Mouse (Mus musculus) forebrain, embryonic 14.5 days (tissue): ENCODE data around the gene 1700092M07Rik. TPM values are rescaled to one million over a fixed set of nuclear protein-coding genes. Genes with fewer than 3 reads are reported as not detected.

Experiments
- ATAC-seq: fragments of 200-750 bp; cut with Nextera tagmentation; 2 replicates; pipeline ENCODE4 v1.8.0; 2017; ENCODE audit warnings: mild to moderate bottlenecking, moderate library complexity
- DNase-seq: peaks from one replicate; pipeline ENCODE4 v3.0.0-alpha.2; 2015; ENCODE audit warnings: low spot score
- H3K27ac ChIP-seq: fragments of 300-500 bp; sonication (generic); 2 replicates; pipeline ENCODE4 v1.5.1; 2014; ENCODE audit warnings: low read depth, mild to moderate bottlenecking, control low read depth, low read length, moderate library complexity
- H3K27me3 ChIP-seq: fragments of 300-500 bp; sonication (generic); replicated peaks from 2 replicates; pipeline ENCODE4 v1.6.1; 2014; ENCODE audit warnings: low read length, control low read depth, mixed read lengths; ENCODE audit not compliant: control insufficient read depth, insufficient read depth
- H3K36me3 ChIP-seq: fragments of 300-500 bp; sonication (generic); 2 replicates; pipeline ENCODE4 v1.6.1; 2014; ENCODE audit warnings: low read length, control low read depth; ENCODE audit not compliant: control insufficient read depth, insufficient read depth
- H3K4me1 ChIP-seq: fragments of 300-500 bp; sonication (generic); 2 replicates; pipeline ENCODE4 v1.6.1; 2014; ENCODE audit warnings: antibody characterized with exemption, low read length, control low read depth; ENCODE audit not compliant: control insufficient read depth, insufficient read depth
- H3K4me2 ChIP-seq: fragments of 300-500 bp; sonication (generic); 2 replicates; pipeline ENCODE4 v1.6.1; 2014; ENCODE audit warnings: mild to moderate bottlenecking, control low read depth, low read length
- H3K4me3 ChIP-seq: fragments of 300-500 bp; sonication (generic); 2 replicates; pipeline ENCODE4 v1.5.1; 2014; ENCODE audit warnings: low read depth, low read length, control low read depth
- H3K9ac ChIP-seq: fragments of 300-500 bp; sonication (generic); 2 replicates; pipeline ENCODE4 v1.6.1; 2014; ENCODE audit warnings: mild to moderate bottlenecking, low read length, control low read depth, moderate library complexity
- H3K9me3 ChIP-seq: fragments of 300-500 bp; sonication (generic); replicated peaks from 2 replicates; pipeline ENCODE4 v1.6.1; 2016; ENCODE audit warnings: low read length, control low read depth, mixed read lengths; ENCODE audit not compliant: control insufficient read depth
- WGBS: fragments of 180-500 bp; shearing (Covaris S2); extraction: QIAGEN DNeasy Blood & Tissue Kit; methylation state at CpG from one replicate; pipeline ENCODE4 v1.1.7; 2014; 5-methylcytosine and 5-hydroxymethylcytosine counted together
- polyA plus RNA-seq: library from polyadenylated mRNA; unstranded; fragments of >200 nt; fragmentation: Nextera tagmentation; extraction: Ambion mirVana; gene quantifications from 2 replicates; pipeline ENCODE4 v1.2.1, GENCODE M21; 2014

The 1700092M07Rik gene
- polyA plus RNA-seq, 1 experiment from 2014 or later = 0.77 TPM

- Histone ChIP-seq H3K27me3 (no peaks in the 10 kb centered on the region), H3K27ac (no peak overlapping the region), H3K9me3 (no peaks in the 10 kb centered on the region), H3K9ac (no peak overlapping the region), H3K4me2 (no peak overlapping the region), H3K4me1 (peaks cover 7% of the 10 kb centered on the region), H3K36me3 (peaks cover 51% of the 10 kb centered on the region), H3K4me3 (no peak overlapping the region)
- WGBS = 94% methylated on average over 7 of the region's 7 CpGs
- no peak for DNase-seq
- no peak for ATAC-seq
These were observed 33.6 kb upstream of the 1700092M07Rik start for GRCm38 (mm10) chr19:8706930-8707329.

- Histone ChIP-seq H3K9me3 (no peaks in the 10 kb centered on the region), H3K36me3 (peaks cover 53% of the 10 kb centered on the region), H3K27me3 (no peaks in the 10 kb centered on the region), H3K9ac (no peak overlapping the region), H3K27ac (no peak overlapping the region), H3K4me2 (no peak overlapping the region), H3K4me1 (peaks cover 12% of the 10 kb centered on the region), H3K4me3 (no peak overlapping the region)
- 93% methylated on average over 8 of the region's 8 CpGs for WGBS
- ATAC-seq (no peak), DNase-seq (no peak)
These were observed 31.6 kb upstream of the 1700092M07Rik start for GRCm38 (mm10) chr19:8708954-8709353.

DNA sequence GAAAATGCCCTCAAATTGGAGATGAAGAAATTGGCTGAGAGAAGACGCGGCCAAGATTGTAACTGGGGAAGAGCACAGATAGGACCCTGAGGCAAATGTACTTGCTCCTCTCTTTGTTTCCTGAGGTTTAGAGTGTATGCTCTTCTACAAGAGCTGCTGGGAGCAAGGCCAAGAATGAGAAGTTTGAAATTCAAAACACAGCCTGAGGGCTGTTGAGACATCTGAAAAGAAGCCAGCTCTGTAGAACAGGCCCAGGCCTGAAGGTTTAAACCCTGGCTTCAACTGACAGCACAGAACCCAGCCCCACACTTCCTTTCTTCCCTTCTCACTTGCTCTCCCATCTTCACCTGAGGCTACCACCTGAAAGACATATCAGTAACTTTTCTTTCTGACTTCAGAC lies 30.5 kb upstream of the 1700092M07Rik start:
- WGBS = 96% methylated on average over 2 of the region's 2 CpGs
- Histone ChIP-seq H3K9me3 (no peaks in the 10 kb centered on the region), H3K4me3 (no peak overlapping the region), H3K9ac (peak overlapping the region; percentile 13; the same call in 1 of the 2 replicates), H3K4me2 (no peak overlapping the region), H3K27ac (no peak overlapping the region), H3K36me3 (peaks cover 53% of the 10 kb centered on the region), H3K4me1 (peaks cover 16% of the 10 kb centered on the region), H3K27me3 (no peaks in the 10 kb centered on the region)
- DNase-seq (peak; percentile 37), ATAC-seq (no peak)

DNA sequence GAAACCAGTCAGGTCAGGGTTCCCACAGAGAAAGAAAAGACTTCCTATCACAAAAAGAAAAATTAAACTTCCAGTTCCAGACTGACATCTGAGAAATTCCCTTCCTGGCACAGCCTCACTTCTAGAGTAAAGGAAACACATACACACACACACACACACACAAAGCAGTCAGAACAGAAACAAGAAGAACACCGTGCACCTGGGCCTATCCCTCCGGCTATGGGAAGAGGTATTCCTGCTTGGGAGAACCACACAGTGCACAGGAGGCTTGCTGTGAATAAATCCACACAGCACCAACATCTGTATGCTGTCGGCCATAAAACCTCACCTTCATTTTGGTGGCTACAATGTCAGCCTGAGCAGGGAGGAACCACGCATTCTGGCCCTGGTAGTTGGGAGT lies 29.0 kb upstream of the 1700092M07Rik start:
- no peaks in the 10 kb centered on the region for H3K27me3 ChIP-seq
- peak overlapping the region; percentile 47 for H3K4me2 ChIP-seq
- no peak for DNase-seq
- 0 out of 2 replicates have a peak overlapping the region, but pooled peaks have one; percentile 39 for H3K27ac ChIP-seq
- no peaks in the 10 kb centered on the region for H3K9me3 ChIP-seq
- H3K36me3 ChIP-seq = peaks cover 50% of the 10 kb centered on the region
- peak overlapping the region; percentile 87; the same call in 1 of the 2 replicates for H3K9ac ChIP-seq
- H3K4me1 ChIP-seq = peaks cover 16% of the 10 kb centered on the region
- WGBS = 75% methylated on average over 4 of the region's 4 CpGs
- ATAC-seq = no peak
- peak overlapping the region; percentile 11; the same call in 1 of the 2 replicates for H3K4me3 ChIP-seq

DNA sequence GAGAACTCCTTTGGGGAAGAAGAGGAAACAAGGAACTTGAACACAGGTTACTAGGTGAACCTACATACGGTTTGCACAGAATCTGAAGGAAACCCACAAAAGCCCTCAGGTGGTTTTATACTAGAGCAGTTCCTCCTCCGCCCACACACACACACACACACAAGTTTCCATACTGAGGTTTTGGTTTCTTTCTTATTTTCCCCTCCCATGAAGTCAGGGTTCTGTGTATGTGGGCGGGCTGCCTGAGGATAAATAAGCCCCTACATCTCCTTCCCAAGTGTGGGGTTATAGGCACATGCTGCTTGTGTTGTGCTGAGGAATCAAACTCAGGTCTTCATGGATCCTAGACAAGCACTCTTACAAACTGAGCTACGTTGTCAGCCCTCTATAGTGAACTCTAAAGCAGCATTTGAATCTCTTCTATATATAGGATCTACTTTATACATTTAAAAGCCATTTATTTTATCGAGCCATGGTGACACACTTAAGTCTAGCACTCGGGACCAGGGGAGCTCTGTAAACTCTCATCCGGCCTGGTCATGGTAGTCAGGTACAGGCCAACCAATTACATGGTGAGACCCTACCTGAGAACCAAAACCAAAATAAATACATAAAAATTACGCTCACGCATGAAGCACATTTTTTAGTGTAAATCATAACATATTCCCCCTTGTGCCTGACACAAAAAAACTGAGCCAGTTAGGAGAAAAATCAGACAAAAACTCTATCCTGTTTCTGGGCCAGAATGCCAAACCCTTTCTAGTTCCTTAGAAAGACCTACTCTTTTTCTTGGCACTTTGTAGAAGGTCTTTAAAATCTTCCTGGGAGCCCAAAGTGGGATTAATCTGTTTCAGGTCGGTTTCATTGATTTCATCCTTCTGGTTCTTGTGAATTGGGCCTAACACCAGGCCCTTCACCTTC lies 28.3 kb upstream of the 1700092M07Rik start:
- Histone ChIP-seq H3K4me2 (peak overlapping the region; percentile 47), H3K27ac (peak overlapping the region; percentile 86; the same call in 1 of the 2 replicates), H3K27me3 (no peaks in the 10 kb centered on the region), H3K9ac (peak overlapping the region; percentile 87), H3K4me3 (peak overlapping the region; percentile 72), H3K4me1 (peaks cover 16% of the 10 kb centered on the region), H3K9me3 (no peaks in the 10 kb centered on the region), H3K36me3 (peaks cover 44% of the 10 kb centered on the region)
- ATAC-seq (no peak), DNase-seq (no peak)
- WGBS = 63% methylated on average over 10 of the region's 10 CpGs

DNA sequence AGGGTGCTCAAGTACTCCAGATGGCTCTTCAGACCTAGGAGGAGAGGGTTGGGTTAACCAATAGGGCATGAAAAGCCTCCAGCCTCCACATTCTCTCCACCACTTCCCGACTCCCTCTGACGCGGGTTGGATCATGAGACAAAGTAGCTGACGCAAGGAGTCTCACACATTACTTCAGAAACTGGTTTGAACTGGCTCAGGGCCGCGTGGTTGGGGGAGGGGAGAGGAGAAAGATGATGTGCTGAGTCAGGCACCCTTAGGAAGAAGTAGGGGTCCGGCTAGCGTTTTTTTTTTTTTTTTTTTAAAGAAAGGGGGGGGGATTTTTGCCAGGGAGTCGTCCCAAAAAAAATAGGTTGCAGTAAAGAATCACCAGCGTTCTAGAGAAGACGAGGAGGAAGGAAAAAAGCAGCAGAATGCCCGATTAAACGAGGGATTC lies 27.6 kb upstream of the 1700092M07Rik start:
- ATAC-seq = peak; percentile 69
- no peaks in the 10 kb centered on the region for H3K27me3 ChIP-seq
- DNase-seq = peak; percentile 86
- peak overlapping the region; percentile 47 for H3K4me2 ChIP-seq
- WGBS = under 1% methylated on average over 13 of the region's 13 CpGs
- H3K9me3 ChIP-seq = no peaks in the 10 kb centered on the region
- peaks cover 39% of the 10 kb centered on the region for H3K36me3 ChIP-seq
- H3K4me3 ChIP-seq = peak overlapping the region; percentile 72
- H3K9ac ChIP-seq = peak overlapping the region; percentile 87
- peak overlapping the region; percentile 86 for H3K27ac ChIP-seq
- peaks cover 16% of the 10 kb centered on the region for H3K4me1 ChIP-seq

DNA sequence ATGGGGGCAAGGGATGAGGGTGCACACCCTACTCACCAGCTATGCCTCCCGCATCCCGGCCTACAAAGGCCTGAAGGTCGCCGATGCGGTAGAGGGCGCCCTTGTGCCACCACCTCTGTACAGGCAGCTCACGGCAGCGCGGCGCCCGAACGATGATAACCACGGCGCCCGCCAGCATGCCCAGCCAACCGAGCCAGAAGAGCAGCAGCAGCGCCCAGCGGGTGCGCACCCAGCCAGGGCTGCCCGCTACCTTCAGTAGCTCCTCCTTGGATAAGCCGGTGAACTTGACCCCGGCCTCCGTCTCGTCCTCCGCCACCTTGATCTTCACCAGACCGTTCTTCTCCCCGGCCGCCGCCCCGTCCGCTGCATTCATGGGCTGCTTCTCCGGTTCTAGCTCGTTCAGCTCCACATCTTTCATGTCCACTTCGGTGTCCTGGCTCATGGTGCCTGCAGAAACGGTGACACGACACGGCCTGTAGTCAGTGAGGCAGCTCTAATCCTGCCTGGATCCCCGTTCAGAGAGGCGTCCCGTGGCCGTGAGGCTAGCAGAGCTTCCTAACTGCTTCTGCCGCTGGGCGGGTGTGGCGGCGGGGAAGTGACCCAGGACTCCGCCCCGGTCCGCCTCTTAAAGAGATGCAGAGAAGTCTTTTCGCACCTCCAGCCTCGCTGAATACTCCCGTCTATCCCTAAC lies 27.1 kb upstream of the 1700092M07Rik start:
- no peaks in the 10 kb centered on the region for H3K9me3 ChIP-seq
- H3K9ac ChIP-seq = peak overlapping the region; percentile 87
- peaks cover 16% of the 10 kb centered on the region for H3K4me1 ChIP-seq
- WGBS = under 1% methylated on average over 51 of the region's 51 CpGs
- peak overlapping the region; percentile 86 for H3K27ac ChIP-seq
- peaks cover 33% of the 10 kb centered on the region for H3K36me3 ChIP-seq
- ATAC-seq (peak; percentile 96), DNase-seq (peak; percentile 92)
- H3K27me3 ChIP-seq = no peaks in the 10 kb centered on the region
- H3K4me3 ChIP-seq = peak overlapping the region; percentile 72
- peak overlapping the region; percentile 47 for H3K4me2 ChIP-seq

DNA sequence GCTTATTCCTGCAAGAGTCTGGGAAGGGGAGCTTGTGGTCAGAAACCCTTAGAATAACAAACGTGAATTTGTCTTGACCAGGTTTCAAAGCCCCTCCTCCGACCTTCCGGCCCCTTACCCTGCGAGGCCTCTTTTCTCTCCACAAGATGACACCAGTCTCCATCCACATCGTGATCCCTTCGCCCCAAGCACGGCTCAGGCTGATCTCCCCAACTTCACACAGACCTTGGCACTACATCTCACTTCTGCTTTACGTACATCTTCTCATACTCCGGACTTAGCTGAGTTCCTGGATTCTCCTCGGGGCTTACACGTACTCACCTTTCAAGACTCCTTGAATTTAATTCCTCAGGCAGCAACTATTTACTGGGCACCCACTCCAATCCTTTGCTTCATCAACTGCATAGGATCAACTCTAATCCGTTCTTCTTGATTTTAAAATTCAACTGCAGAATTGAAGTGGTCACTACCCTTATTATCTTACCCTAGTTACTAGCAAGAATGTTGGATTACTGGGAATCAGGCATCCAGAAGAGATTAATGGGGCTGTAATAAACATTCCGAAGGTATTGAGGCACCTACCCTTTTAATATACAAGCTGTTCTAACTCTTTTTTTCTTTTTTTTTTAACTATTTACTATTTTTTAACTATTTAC lies 26.4 kb upstream of the 1700092M07Rik start:
- H3K4me3 ChIP-seq = peak overlapping the region; percentile 72
- peaks cover 26% of the 10 kb centered on the region for H3K36me3 ChIP-seq
- no peak for DNase-seq
- no peaks in the 10 kb centered on the region for H3K9me3 ChIP-seq
- H3K9ac ChIP-seq = peak overlapping the region; percentile 87
- peak overlapping the region; percentile 47 for H3K4me2 ChIP-seq
- peaks cover 16% of the 10 kb centered on the region for H3K4me1 ChIP-seq
- H3K27ac ChIP-seq = peak overlapping the region; percentile 86
- H3K27me3 ChIP-seq = no peaks in the 10 kb centered on the region
- 8% methylated on average over 13 of the region's 13 CpGs for WGBS
- peak; percentile 8 for ATAC-seq
